Mouse (Mus musculus) activated CD4-positive, CD25-positive, alpha-beta regulatory T cell (primary cell): ENCODE measurements around the gene Cab39. TPM values are rescaled to one million over a fixed set of nuclear protein-coding genes. Genes with fewer than 3 reads are reported as not detected.

Experiments
- polyA plus RNA-seq, 2 experiments: library from polyadenylated mRNA; unstranded; fragments of 100-300 nt; shearing (Covaris generic); gene quantifications; one replicate each; pipeline ENCODE4 v1.2.1; 2017

Gene Cab39
- 100 to 1,000 TPM; 208 to 269 TPM for polyA plus RNA-seq

GRCm38 (mm10) chr1:85793208-85794105 lies at the start of gene Cab39:
Cab39 (plus strand) TSS chr1:85793441.

GRCm38 (mm10) chr1:85778436-85778835 lies 14.8 kb upstream of the Cab39 start, which contains the start of gene A630001G21Rik:
A630001G21Rik (minus strand) TSS chr1:85778643.

GRCm38 (mm10) chr1:85894231-85894747 lies 101.0 kb downstream of the Cab39 start, which contains the start of gene Itm2c:
Itm2c (plus strand) TSS chr1:85894281.

Other genes starting within 250 kb of the Cab39 start
- not detected for gene G530012D18Rik, start 217.8 kb upstream of the Cab39 start, polyA plus RNA-seq
- 100 to 1,000 TPM; 219 to 268 TPM for gene Sp110, start 194.6 kb upstream of the Cab39 start, polyA plus RNA-seq
- gene Sp140, start 193.1 kb upstream of the Cab39 start, polyA plus RNA-seq: 10 to 100 TPM; 43.6 to 47.5 TPM
- 100 to 1,000 TPM; 684 to 858 TPM for gene Sp100, start 143.5 kb upstream of the Cab39 start, polyA plus RNA-seq
- gene A630001G21Rik, start 14.8 kb upstream of the Cab39 start, polyA plus RNA-seq: 10 to 100 TPM; 22.1 to 27.7 TPM
- gene Itm2c, start 100.8 kb downstream of the Cab39 start, polyA plus RNA-seq: 100 to 1,000 TPM; 246 to 391 TPM
- under 1 TPM; 0.24 to 0.79 TPM for gene 4933407L21Rik, start 135.0 kb downstream of the Cab39 start, polyA plus RNA-seq
- 10 to 100 TPM in 1 of 2 experiments, 1 to 10 TPM in 1; 1.2 to 16.6 TPM for gene Gpr55, start 167.6 kb downstream of the Cab39 start, polyA plus RNA-seq
- under 1 TPM in 1 of 2 experiments, not detected in 1; 0.29 TPM for gene Spata3, start 223.4 kb downstream of the Cab39 start, polyA plus RNA-seq